Mouse (Mus musculus): Measurements from ENCODE around the gene AA986860.

DNA sequence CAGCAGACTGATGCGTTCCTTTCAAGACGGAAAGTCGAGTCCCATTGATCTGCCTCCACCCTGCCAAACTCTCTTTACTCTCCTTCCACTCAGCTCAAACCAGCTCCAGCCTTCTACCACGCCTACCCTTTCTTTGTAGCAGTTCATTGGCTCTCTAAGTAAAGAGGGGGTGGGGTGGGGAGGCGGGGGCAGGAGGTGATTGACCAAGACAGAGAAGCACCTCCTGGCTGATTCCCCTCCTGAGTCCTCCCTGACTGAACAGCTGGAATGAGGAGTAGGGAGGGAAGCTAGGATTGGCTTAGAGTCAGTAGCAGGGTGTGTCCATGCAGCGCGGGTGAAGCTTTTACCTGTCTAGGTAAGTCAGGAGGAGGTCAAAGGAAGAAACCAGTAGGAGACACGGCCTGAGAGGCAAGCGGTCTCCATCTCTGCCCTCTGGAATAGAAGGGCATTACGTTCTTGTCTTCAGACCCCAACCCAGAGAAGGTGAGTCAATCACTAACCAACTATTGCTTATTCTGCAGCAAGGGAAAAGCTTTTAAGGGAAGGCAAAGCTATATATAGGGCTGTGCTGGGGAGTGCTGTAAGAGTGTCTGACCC lies at the start of gene AA986860:
- TF ChIP-seq POLR2A (IDR thresholded peaks at IDR 0.05; ENCODE audit: borderline replicate concordance, extremely low read depth, low read depth, low read length) (peak; percentile 69; the same call in 1 of the 2 replicates), CTCF (IDR thresholded peaks at IDR 0.05; ENCODE audit: insufficient read depth, low read length) (no peak)
